Mouse (Mus musculus): ENCODE data around the gene Nkiras2. TPM values are rescaled to one million over a fixed set of nuclear protein-coding genes. Genes with fewer than 3 reads are reported as not detected.

Nkiras2 gene
- total RNA-seq, 2 experiments from 2014 or later, result 15.3 to 21.9 TPM

- TF ChIP-seq CTCF (IDR thresholded peaks at IDR 0.05), result no peak
- H3K4me3 ChIP-seq, result peak within 1 kb of the TSS; percentile 99
- H3K27ac ChIP-seq, result peak within 1 kb of the TSS; percentile 97
- DNase-seq, result no peak
- intact Hi-C loops (cut with DNase I), result loop anchor here (2.0 kb wide), 1 partner anchor 49 kb away; no protein-coding TSS in a partner anchor
Observed at GRCm38 (mm10) chr11:100619982-100620381, 938 bp downstream of the Nkiras2 start, which contains the start of gene Dnajc7. Gene Dnajc7 (minus strand): TSS chr11:100620168.

DNA sequence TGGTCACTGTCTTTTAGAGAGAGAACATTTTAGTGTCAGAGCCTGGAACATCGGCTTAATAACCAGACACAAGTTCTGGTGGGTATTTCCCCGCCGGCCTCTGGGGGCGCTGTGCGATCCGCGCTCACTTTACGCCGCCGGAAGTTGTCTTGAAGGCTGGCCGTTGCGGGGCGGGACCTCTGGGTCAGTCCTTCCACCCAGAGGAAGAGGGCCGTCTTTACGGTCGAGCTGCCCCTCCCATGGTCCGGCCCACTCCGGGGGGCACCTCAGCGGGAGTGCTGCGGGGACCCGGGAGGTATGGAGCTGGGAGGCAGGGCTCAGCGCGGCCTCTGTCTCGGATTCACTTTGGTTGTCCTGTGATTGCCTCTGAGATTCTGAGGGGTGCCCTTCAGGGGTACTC, 3.7 kb downstream of the Nkiras2 start:
- intact Hi-C loops (cut with DNase I), result no loop called here
- peak; percentile 95 for TF ChIP-seq CTCF (IDR thresholded peaks at IDR 0.05)
- DNase-seq, result peak; percentile 97
- H3K27ac ChIP-seq, result peak overlapping the region; percentile 97
- H3K4me3 ChIP-seq, result peak overlapping the region; percentile 77

DNA sequence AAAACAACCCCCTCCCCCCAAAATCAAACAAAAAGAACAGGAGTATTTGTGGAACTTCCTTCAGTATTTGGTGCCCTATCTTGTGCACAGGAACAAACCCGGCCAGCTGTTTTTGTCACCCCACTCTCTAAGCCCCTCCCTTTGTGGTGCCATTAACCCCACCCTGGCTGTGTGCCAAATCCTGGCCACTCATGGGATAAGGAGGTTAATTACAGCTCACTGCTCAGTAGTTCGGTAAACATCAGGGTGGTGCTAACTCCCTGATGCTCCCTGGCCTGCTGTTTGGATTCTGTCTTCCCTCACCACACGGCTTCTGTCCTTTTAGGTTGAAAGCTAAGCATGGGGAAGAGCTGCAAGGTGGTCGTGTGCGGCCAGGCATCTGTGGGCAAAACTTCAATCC, 4.8 kb downstream of the Nkiras2 start:
- H3K4me3 ChIP-seq, result peak overlapping the region; percentile 77
- peak overlapping the region; percentile 97 for H3K27ac ChIP-seq
- DNase-seq, result peak; percentile 62
- no peak for TF ChIP-seq CTCF (IDR thresholded peaks at IDR 0.05)
- intact Hi-C loops (cut with DNase I), result no loop called here

DNA sequence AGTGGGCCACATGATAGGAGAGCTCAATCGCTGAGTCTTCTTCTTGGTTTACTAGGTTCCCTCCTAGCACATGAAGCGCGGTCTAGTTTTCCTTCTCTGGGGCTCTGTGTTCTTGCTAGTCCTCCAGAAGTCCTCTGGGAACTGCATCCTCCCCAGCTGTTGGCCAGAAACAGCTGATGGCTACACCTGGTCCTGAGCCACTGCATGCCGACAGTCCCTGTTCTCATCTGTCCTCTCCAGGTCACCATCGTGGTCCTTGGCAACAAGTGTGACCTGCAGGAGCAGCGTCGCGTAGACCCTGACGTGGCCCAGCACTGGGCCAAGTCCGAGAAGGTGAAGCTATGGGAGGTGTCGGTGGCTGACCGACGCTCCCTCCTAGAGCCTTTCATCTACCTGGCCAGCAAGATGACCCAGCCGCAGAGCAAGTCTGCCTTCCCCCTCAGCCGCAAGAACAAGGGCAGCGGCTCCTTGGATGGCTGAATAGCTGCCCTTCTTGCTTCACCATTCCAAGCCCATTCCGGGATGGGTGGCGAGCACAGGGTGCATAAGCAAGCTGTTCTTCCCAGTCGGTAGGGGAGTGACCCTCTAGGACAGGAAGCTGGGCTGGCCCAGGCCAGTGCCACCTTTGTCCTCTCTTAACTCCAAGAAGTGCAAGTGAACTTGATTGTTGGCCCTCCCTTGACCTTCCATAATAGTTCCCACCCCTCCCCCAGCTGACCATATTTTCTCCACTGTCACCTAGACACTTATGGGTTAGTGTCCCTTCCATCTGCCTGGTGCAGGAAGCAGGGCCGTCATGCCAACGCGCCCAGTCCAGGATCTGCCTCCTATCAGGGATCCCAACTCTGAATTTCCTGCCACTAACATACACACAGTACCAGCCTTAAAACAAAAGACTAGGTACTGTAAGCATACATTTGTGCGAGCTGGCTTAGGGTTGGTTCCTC, 7.0 kb downstream of the Nkiras2 start:
- Histone ChIP-seq H3K4me3 (peak overlapping the region; percentile 15; the same call in 1 of the 2 replicates), H3K27ac (peak overlapping the region; percentile 41)
- intact Hi-C loops (cut with DNase I), result loop anchor here (2.0 kb wide), 1 partner anchor 77 kb away; no protein-coding TSS in a partner anchor
- TF ChIP-seq CTCF (IDR thresholded peaks at IDR 0.05), result no peak
- no peak for DNase-seq

DNA sequence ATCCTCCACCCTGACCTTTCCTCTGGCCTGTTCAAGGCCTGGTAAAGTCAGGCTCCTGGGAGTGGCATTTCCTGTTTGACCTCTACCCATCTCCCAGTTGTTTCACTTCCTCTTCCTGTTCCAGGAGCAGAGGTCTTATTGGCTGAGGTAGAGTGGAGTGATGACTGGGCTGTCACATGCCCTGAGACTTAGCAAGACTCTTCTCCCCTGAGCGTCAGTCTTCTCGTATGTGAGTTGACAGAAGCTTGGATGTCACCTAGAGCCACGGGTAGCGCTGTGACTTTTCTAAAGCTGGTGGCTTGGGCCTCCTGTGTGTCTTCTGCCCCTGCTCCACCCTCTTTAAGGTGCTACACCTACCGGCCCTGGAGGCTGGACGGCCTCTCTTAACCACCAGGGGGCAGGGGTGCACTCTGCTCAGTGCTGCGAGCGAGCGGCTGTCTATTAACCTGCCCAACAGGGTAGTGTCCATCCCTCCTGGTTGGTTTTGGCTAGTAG, 7.7 kb downstream of the Nkiras2 start:
- TF ChIP-seq CTCF (IDR thresholded peaks at IDR 0.05), result peak; percentile 95
- peak; percentile 84 for DNase-seq
- H3K4me3 ChIP-seq, result peak overlapping the region; percentile 29; the same call in 1 of the 2 replicates
- intact Hi-C loops (cut with DNase I), result loop anchor here (1.0 to 2.0 kb wide), 2 partner anchors 69 to 76 kb away; no protein-coding TSS in a partner anchor
- peak overlapping the region; percentile 64 for H3K27ac ChIP-seq

DNA sequence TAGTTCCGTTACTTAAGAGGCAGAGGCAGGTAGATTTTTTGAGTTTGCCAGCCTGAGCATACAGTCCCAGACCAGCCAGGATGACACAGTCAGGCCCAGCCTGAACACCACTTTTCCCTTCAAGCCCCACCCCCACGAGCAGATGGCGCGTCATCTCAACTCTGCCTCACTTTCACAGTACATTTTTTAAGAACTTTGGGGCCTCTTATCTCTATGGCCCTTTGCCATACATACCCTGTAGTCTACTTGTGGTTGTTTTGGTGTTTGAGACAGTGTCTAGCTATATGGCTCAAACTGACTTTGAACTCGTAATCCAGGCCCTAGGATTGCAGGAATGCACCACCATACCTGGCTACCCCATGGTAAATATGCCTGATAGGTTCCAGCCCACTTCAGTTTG, 9.0 kb downstream of the Nkiras2 start:
- intact Hi-C loops (cut with DNase I), result no loop called here
- DNase-seq, result no peak
- no peak for TF ChIP-seq CTCF (IDR thresholded peaks at IDR 0.05)
- H3K27ac ChIP-seq, result no peak overlapping the region
- H3K4me3 ChIP-seq, result no peak overlapping the region

DNA sequence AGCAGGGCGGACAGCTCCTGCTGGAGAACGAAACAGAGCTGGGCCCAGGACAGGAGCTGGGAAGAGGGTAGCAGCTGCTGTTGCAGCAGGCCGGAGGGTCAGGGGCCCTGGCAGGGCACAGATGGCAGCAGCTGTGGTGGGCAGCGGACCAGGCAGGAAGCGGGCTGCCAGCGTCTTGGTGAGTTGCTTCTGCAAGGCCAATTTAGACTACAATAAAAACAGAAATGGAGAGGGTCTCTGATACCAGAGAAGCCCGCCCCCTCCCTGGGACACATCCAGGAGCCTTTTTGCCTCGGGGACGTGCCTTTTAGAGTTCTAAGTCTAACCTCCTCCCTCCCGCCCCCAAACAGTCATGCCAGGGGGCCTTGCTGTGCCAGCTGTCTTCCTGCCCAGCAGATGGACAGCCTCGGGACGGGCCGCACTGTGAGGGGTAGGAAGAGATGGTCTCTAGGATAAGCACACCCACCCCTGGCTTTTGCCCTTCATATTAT, 9.9 kb downstream of the Nkiras2 start:
- Histone ChIP-seq H3K27ac (no peak overlapping the region), H3K4me3 (peak overlapping the region; percentile 30; the same call in 1 of the 2 replicates)
- intact Hi-C loops (cut with DNase I), result no loop called here
- TF ChIP-seq CTCF (IDR thresholded peaks at IDR 0.05), result no peak
- peak; percentile 58 for DNase-seq

DNA sequence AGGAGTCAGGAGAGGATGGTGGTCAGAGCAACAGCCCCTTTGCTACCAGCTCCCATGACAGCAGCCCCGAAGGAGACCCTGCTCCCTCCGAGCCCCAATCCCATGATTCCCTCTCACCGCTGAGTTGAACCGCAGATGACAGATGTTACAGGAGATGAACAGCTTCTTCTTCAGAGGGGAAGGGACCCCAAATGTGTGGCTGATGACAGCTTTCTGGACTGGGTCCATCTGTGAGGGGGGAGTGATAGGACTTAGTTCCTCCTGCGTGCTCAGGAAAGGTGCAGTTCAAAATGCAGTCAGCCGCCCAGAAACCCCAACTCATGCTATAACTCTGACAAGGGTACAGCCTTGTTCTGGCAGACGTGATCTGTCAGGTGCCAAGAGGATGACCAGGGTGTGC, 15.5 kb downstream of the Nkiras2 start:
- peak; percentile 6 for DNase-seq
- no peak for TF ChIP-seq CTCF (IDR thresholded peaks at IDR 0.05)
- intact Hi-C loops (cut with DNase I), result no loop called here
- Histone ChIP-seq H3K4me3 (no peak overlapping the region), H3K27ac (no peak overlapping the region)

DNA sequence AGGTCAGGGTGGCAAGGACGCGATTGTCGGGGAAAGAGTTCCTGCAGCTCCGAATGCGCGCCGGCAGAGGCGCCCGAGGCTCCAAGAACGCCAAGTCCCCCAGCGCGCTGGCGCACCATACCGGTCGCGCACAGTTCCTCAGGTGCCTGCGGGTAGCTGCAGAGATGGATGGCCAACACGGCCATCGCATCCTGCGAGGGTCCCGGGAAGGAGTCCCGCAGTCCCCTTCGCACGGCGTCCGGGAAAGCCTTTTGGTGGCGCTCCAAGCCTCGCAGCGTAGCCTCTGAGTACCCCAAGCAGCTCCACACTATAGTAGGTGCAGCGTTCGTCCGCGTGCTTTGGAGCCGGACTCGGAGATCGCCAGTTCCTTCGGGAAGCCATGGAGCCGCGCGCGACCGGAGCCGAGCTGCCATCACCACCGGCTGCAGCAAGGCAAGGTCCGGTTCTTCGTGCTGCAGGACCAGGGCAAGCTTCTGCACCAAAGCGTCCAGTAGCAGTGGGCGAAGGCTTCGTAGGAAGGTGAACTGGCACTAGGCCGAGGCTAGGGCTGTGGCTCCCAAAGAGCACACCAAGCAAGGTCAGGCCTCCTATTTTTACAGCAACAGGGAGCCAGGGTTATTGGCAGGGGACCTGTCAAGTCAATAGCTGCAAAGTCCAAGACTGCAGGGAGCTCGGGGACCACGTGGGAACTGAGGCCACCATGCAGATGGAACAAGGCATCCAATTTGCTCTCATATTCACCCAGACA, 21.3 kb downstream of the Nkiras2 start:
- peak overlapping the region; percentile 63 for H3K4me3 ChIP-seq
- DNase-seq, result peak; percentile 62
- intact Hi-C loops (cut with DNase I), result no loop called here
- H3K27ac ChIP-seq, result no peak overlapping the region
- TF ChIP-seq CTCF (IDR thresholded peaks at IDR 0.05), result peak; percentile 53

- no peak overlapping the region for H3K4me3 ChIP-seq
- no peak for TF ChIP-seq CTCF (IDR thresholded peaks at IDR 0.05)
- no peak overlapping the region for H3K27ac ChIP-seq
- no peak for DNase-seq
- intact Hi-C loops (cut with DNase I), result no loop called here
Observed at GRCm38 (mm10) chr11:100643612-100644575, 24.9 kb downstream of the Nkiras2 start.

DNA sequence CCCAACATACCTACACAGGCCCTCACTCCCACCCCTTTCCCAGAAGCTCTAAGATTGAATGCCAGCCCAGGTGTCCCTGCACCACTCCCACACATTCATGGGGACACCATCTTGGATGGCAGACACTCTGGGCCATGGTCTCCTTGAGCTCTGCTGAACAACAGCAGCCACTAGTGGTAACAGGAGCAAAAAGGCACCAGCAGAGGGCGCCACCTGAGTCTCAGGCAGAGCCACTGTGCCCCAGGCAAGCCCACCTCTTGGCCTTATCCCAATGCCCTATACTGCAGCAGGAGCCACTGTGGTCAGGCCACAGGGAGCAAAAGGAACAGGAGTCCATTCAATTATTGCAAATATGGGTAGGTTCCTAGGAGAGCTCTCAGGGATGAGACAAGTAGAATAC, 27.2 kb downstream of the Nkiras2 start:
- intact Hi-C loops (cut with DNase I), result no loop called here
- TF ChIP-seq CTCF (IDR thresholded peaks at IDR 0.05), result peak; percentile 51
- Histone ChIP-seq H3K27ac (no peak overlapping the region), H3K4me3 (no peak overlapping the region)
- no peak for DNase-seq

Data from gastrocnemius, adult 2 months (tissue).